Mouse (Mus musculus): ENCODE measurements around the gene Gm29094. TPM values are rescaled to one million over a fixed set of nuclear protein-coding genes. Genes with fewer than 3 reads are reported as not detected.

The Gm29094 gene
- polyA plus RNA-seq, 1 experiment from 2014 or later: not detected

Other genes with a start within 250 kb of the Gm29094 start
- gene Bcl2a1a, start 242.5 kb upstream of the Gm29094 start, polyA plus RNA-seq (2014; fragmentation: Nextera tagmentation; extraction: Ambion mirVana): not detected in 2 replicates
- gene Trim43b, start 106.5 kb upstream of the Gm29094 start, polyA plus RNA-seq (2014; fragmentation: Nextera tagmentation; extraction: Ambion mirVana): not detected in 2 replicates
- 0.69 TPM in 1 of 2 replicates, not detected in the other for gene Bcl2a1b, start 170 bp upstream of the Gm29094 start, polyA plus RNA-seq (2014; fragmentation: Nextera tagmentation; extraction: Ambion mirVana)
- 14.9 and 16.2 TPM in 2 replicates for gene Mthfs, start 11.3 kb downstream of the Gm29094 start, polyA plus RNA-seq (2014; fragmentation: Nextera tagmentation; extraction: Ambion mirVana)

Data from hindbrain, embryonic 11.5 days (tissue).